Mouse (Mus musculus): ENCODE data around the gene Rab43. TPM values are rescaled to one million over a fixed set of nuclear protein-coding genes. Genes with fewer than 3 reads are reported as not detected.

The Rab43 gene
- total RNA-seq (2023): 100 to 1,000 TPM; 165 TPM

DNA sequence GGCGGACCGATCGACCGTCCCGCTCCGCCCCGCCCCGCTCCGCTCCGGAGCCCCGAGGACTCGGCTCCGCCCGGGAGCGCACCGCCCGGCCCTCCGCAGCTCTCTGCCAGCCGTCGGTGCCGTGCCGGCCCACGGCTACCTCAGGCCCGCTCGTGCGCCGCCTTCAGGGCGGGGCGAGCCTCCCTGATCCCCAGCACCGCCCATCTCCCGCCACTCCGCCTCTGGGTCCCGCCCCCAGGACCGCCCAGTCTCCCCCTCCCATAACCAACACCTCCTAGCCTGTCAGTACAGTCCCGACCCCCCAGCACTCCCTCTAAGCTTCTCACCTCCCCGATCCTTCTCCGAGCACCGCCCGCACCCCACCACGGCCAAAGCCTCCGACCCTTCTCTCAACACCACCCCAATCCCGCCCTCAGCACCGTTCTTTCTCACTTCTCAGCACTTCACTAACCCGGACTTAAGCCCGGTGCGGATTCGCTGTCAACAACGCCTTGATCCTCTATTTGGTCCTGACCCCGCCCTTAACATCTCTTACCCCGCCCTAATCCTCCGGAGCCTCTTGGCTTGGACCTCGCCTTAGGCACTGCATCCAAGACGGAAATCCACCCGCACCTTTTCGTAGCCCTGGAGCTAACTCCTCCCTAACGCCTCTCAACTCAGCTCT is at the start of gene Rab43:
TSS of gene Rab43 (minus strand) at position 490 of the 664 bp plus-strand sequence.

DNA sequence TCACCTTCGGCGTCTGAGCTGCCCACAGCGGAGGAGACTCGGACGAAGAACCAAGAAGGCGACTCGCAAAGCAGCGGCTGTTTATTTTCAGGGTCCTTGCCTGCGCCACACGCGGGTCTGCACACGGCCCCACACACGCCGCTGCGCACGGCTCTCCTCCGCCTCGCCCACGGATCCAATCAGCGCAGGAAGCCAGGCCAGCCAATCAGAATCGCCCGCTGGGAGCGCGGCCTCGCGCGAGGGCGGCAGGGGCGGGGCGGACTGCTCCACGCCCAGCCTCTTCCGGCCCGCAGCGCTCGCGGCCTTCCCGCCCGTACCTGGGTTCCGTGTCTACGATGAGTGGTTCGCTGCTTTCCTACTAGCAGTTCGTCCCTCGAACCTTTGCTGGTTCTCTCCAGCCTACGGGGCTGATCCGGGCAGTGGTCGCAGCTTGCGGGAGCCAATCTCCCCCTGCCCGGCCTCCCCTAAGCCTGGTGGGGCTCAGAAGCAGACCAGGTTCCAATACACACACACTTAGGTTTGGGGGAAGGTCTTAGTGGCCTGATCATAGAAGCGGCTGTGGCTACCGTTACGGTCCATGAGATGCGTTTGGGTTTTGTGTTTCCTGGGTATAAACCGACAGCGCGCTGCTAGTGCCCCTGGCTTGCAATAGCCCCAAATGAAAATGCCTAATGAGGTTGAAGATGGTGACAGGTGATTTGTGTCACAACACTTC is 39.1 kb upstream of the Rab43 start, which contains the start of gene Cnbp:
TSS of gene Cnbp (minus strand) at position 207 of the 715 bp plus-strand sequence.

DNA sequence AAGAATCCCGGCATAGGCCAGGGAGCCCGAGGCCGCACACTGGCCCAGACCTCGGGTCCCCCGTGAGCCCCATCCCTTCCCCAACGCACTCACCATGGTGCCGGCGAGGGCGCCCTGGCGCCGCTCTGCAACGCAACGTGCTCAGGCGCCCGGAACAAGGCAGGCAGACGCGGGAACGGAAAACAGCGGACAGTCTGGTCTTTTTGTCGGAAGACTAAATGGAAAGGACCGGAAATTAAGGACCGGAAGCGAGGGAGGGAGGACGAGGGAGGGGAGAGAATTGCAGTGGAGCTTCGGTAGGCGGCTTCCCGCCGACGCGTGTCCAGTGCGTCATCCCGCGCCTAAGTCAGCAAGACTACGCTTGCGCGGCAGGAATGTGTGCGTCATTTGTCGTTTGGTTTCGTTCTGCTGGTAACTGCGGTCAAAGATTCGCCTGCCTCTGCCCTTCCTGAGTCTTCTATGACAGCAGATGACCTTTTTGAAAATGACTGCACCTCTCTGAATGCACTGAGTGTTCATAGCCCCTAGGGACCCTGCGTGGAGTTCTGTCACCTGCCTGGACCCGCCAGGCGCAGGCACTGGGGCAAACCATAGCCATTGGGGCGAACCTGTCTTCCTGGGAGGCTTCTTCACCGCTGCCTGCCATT is 26.7 kb upstream of the Rab43 start, which contains the start of gene Isy1:
TSS of gene Isy1 (minus strand) at position 248 of the 647 bp plus-strand sequence.

DNA sequence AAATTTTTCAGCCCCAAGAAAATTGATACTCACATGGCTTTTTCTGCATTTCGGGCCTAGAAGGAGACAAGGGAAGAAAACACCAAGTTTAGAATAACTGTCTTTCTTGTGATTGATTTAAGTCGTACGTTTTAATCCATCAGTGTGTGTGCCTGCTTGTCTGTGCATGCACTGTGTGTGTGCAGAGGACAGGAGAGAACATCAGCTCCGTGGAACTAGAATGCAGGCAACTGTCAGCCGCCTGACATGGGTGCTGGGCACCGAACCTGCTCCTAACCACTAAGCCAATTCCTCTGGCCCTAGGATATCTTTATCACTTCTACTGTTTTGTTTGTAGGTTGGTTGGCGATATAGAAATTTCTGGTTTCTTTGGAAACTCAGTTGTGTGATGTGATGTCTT is 23.7 kb upstream of the Rab43 start, which contains the start of gene Gm45140:
TSS of gene Gm45140 (minus strand) at position 101 of the 400 bp plus-strand sequence.

DNA sequence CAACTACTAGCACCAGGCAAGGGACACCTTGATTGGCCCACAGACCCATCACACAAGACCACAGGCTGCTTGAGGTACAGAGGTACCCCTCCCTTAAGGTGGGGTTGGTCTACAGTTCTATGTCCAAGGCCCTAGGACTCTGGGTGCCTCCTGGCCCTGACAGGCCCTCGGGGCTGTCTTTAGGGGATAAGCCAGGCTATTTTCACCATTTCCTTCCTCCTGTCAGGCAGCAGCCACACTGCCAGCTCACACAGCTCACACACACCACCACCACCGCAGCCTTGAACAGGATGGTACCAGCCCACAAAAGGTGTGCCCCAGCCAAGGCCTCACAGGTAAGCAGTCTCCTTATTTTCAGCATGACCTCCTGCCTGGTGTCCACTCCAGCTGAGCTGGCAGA is 34.1 kb downstream of the Rab43 start, which contains the start of gene Gp9:
TSS of gene Gp9 (plus strand) at position 231 of the 400 bp plus-strand sequence.

Other genes with a start within 250 kb of the Rab43 start
- 1 to 10 TPM; 1.3 to 1.8 TPM for gene Prokr1, start 221.4 kb downstream of the Rab43 start, total RNA-seq (2023)
- gene Aplf, start 140.0 kb downstream of the Rab43 start, total RNA-seq (2023): 1 to 10 TPM; 3.1 to 3.4 TPM
- 1 to 10 TPM; 1.6 to 5.7 TPM for gene Efcc1, start 81.3 kb downstream of the Rab43 start, total RNA-seq (2023)
- gene Gp9, start 34.1 kb downstream of the Rab43 start, total RNA-seq (2023): not detected
- gene Gm45140, start 23.6 kb upstream of the Rab43 start, total RNA-seq (2023): 10 to 100 TPM in 1 of 2 experiments, 1 to 10 TPM in 1; 8.4 to 12.7 TPM
- 10 to 100 TPM; 38.0 to 42.2 TPM for gene Isy1, start 26.6 kb upstream of the Rab43 start, total RNA-seq (2023)
- gene Cnbp, start 38.9 kb upstream of the Rab43 start, total RNA-seq (2023): 100 to 1,000 TPM; 228 to 237 TPM
- gene Copg1, start 75.7 kb upstream of the Rab43 start, total RNA-seq (2023): 10 to 100 TPM; 70.8 to 83.4 TPM
- gene Hmces, start 101.8 kb upstream of the Rab43 start, total RNA-seq (2023): 10 to 100 TPM; 12.1 to 13.3 TPM
- under 1 TPM in 1 of 2 experiments, not detected in 1; 0.58 TPM for gene H1fx, start 169.5 kb upstream of the Rab43 start, total RNA-seq (2023)
- 100 to 1,000 TPM; 255 to 271 TPM for gene Rab7, start 233.1 kb upstream of the Rab43 start, total RNA-seq (2023)